Mouse (Mus musculus): Measurements from ENCODE around the gene Olfr455.
A peak's percentile ranks its signal among the peaks of the same experiment; 100 is the strongest.

The Olfr455 gene

DNA sequence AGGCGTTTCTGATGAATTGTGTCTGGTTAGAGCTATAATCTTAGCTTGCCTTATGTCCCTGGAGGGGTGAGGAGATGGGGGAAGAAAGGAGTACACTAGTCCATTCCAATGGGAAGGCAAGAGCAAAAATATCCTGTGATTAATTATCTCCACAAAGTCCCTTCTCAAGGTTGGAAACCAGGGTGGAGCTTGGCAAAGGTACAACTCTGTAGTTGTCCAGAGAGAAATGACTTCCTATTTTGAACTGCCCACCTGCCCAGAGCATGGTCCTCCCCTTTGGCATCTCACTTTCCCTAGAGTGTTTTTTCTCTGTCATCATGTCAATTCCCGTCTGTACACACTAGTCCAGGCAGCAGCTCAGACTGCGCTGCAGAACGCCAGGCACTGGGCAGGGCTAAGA lies at the start of gene Olfr455:
TSS of gene Olfr455 (minus strand) at position 127 of the 400 bp plus-strand sequence.
- DNase-seq = no peak

DNA sequence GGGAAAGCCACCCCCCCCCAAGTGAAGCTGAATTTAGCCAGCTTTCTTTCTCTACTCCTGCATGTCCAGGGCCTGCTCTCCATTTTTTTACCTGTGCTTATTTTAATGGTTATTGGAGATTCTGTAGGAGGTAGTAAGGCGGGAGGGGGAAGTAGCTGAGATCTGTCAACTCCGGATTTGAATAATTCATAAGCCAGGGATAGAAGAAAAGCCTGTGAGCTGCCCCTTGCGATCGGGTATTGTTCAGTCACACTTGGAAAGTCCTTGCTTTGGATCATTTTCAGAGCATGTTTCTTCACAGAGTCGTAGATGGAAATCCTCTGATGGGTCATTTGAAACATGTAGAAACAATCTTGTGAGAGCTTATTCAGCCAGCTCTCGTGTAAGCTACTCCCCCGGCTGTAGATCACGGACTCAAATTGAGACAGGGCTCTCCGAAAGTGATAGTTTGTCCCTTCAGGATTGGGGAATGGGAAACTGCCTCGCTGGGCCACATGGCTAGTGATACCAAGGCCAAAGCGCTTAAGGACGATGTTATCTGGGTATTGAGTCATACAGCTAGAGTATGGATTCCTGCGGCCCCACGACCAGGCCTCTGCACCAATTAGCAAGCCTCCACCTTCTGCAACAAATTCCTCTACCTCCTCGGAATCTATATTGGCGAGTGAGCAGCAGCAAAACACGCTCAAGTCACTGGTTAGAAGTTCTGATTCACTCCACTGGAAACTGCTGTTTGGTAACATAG lies 45.9 kb upstream of the Olfr455 start:
- DNase-seq = no peak

DNA sequence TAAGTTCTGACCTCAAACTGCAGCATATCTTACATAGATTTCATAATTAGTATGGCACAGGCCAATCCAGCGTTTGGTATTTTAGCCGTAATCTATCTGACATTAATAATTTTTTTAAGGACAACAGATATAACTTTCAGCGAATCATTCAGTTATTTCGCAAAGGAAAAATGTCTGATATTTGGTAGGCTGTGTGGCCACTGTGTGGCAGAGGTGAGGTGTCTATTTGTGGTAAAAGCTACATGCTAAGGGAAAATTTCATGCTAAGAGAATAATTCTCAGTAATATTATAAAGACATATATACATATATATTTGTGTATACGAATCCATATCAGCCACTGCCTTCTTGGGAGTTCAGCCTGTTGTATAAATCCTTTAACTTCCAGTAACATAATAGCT lies 39.2 kb upstream of the Olfr455 start:
- DNase-seq = no peak

DNA sequence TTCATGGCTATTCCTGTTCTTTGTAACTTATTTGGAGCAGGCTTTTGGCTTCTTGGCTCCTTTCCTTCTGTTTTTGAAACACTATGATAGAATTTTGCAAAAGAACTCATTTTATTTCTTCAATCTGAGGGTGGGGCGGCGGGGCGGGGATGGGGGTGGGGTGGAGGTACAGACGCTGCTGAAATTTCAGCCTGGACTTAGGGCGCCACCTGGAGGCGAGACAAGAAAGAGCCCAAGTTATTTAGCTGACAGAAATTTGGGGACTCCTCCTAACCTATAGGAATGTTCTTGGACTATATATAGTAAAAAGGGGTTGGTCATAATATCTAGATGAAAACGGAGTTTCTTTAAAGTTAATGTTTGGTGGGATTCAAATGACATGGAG lies 36.1 kb upstream of the Olfr455 start:
- DNase-seq = peak; percentile 64

DNA sequence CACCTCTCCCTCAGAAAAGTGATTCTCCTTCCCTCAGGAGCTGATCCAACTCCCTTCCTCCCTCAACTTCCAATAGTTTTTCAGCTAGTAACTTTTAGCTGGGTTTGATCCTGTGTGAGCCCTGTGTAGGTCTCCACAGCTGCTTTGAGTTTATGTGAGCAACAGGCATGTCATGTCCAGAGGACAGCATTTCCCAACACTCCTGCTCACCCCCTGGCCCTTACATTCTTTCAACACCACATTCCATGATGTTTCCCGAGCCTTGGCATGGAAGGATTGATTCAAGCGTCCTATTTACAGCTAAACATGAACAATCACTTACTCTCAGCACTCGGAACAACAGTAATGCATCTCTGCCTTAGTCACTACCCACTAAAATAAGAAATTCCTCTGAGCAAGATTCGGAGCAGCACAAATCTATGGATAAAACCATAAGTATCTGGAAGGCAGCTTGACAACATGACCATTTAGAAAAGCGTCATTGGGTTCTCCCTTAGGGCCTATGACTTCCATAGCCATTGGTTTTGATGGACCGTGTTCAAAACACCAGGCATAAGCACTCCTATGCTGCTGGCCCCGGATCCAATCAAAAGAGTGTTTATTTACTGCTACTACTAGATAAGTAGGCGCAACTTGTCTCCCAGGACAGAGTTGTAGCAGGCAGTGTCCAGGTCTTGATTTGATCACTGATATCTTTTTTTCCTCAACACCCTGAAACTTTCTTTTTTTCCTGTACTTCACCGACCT lies 35.5 kb upstream of the Olfr455 start:
- DNase-seq = peak; percentile 6

DNA sequence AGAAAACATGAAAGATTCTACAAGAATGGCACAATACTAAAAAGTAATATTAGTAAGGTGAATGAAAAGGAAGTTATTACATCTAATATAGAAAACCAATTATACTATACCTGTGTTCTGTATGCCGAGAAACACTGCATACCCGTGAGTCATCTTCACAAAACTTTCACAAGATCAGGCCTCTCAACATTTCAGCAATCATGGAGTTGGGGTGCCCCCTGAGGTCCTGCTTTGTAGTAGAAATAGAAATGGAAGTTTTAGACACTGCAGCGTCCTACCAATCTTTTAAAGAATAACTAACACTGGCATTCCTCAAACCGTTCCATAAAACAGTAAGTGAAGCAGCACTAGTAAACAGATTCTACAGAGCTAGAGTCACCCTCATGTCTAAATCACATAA lies 31.3 kb upstream of the Olfr455 start:
- no peak for DNase-seq

DNA sequence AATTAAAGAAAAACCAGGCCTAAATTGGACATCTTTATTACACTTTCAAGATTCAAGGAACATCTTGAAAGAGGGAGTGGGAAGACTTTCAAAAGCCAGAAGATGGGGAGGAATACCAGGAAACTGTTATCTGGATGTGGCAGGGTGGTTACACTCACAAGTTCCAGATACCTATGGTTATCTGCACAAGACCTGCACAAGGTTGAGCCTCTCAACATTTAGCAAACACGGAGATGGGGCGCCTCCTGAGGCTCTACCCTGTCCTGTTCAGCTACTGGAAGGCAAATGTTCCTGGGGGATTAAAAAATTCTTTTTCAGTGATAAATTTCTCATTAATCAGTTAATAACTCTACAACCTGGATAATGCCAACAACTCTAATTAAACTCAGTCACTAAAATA lies 30.0 kb upstream of the Olfr455 start:
- no peak for DNase-seq

DNA sequence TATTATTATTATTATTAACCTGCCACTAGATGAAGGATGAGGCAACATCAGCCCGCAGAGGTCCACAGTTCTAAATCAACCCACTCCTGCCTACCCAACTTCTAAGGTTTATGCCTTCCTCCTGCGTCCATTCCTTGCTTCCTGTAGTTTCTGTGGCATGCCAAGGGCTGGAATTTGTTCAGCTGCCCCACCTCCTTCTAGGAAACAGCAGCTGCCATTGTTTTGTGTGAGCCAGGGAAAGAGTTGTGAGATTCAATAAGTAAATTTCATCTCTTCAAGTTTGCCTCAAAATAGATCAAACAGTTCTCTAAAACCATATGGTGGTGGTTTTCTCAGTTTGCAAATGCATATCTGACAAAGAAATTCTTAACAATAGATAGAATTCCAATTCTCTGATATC lies 20.8 kb upstream of the Olfr455 start:
- no peak for DNase-seq

DNA sequence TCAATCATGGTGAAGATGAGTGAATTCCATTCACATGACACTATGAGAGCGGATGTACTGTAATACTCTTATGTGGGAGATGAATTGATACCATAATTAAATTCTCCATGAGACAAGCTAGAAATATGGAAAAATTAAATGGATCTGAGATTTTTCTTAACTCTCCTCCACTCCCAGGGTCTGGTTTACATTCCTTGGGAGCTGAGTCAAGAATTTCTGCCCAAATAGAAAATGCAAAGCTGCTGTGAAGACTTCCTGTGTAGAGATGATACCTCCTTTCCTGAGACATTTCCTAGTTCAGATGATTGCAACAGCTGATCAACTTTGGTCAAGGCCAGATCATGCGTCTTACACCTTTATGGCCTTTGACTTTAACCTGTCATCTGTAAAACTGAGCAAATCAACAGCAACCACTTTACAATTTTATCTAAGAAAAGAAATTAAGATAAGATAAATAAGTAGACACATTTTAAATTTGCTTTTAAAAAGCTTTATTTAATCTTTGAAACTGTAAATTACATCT lies 18.8 kb upstream of the Olfr455 start:
- no peak for DNase-seq

DNA sequence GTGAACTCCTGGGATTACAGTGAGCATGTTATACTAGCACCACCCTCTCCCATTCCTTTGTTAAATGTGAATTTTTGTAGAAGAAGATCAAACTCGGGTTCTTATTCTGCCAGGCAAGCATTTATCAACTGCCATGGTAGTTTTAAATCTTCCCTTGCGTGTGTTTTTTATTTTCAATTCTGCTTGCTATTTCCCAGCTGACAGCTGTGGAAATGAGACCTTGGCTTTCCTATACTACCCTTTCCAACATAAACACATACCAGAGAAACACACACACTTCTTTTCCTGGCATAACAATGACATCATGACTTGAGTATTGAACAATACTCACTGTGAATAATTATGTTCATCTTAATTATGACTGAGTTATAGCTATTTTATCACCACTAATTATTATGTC lies 14.9 kb upstream of the Olfr455 start:
- no peak for DNase-seq

DNA sequence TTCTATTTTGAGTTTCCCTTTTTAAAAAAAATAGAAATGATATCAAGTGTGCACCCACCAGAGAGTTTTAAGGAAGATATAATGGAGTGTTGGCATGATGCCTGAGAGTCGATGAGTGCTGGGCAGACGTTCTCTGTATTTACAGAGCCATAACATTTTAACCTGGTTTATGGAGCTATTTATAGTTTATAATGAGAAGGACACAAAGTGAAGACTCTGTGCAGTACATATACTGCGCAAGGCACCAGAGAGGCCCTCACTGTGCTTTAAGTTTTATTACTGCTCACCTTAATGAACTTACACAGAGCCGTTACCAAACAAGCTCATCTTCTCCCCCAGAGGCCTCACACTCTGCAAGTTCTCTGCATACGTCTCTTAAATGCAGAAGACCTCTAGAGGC lies 13.5 kb upstream of the Olfr455 start:
- no peak for DNase-seq

DNA sequence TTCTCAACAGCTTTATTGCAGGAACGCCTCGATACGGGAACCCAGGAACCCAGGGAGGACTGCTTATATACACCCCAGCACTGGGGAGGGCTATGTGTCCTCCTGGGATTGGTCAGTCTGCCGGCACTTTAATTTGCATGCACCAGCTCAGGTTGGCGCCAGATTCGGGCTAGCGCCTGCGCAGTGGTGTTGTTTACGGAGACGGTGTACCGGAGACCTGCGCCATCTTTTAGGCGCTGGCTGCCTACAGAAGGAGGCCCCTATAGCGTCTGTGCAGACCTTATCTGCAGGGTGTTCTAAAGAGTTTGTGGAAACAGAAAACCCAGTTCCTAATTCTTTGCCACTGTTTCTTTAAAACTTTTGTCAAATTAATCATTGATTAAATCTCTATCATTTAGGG lies 11.3 kb upstream of the Olfr455 start:
- DNase-seq = no peak

DNA sequence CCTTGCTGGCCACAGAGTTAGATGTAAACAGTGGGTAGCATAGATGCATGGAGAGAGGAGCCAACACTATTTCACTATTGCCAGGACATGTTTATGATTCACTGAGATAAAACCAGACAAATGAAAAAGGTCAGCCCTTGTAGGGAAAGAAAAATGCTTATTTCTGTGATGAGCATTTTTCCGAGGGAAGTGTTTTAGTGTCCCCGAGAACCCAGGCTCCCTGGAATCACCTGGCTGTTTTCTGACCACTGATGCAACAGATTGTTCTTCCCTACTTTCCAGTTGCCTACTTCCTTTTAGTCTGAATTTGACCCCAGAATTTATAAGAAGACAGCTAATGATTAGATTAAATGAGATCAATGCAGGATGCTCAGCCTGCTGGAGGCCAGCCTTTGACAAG lies 1.2 kb downstream of the Olfr455 start:
- DNase-seq = no peak

DNA sequence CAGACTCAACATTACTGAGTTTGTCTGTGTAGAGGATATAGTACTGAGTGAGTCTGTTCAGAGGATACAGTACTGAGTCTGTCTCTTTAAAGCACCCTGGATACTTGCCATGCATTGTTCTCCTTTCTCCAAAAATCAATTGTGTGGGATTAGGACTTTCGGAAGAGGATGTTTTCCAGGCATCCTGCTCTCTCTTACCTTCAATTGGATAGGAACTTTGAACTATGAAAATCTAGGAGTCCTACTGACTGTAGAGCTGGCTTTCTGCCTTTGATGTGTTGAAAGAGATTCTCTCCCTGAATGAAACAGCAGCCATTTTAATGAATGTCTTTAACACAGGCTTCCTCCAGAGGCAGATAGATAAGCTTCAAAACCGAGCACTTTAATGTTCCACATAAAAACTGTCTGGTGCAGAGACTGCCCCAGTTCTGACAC lies 1.9 kb downstream of the Olfr455 start:
- no peak for DNase-seq

DNA sequence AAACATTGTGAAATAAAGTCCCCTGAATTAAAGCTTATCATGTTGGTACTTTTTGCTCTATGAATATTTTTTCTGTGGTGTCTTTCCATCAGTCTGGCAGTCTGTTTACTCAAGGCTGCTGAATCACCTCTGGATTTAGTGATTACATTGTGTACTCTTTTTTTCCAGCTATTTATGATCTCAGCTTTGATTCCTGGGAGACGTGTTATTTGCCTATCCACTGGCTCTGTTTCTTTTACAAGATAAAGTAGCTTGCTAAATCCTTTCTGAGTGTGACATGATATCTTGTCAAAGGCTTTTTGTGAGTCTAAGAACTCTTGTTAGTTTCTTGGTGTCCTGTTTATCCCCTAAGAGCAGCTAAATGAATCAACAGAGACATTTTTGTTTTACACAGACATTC lies 2.5 kb downstream of the Olfr455 start:
- DNase-seq = no peak

DNA sequence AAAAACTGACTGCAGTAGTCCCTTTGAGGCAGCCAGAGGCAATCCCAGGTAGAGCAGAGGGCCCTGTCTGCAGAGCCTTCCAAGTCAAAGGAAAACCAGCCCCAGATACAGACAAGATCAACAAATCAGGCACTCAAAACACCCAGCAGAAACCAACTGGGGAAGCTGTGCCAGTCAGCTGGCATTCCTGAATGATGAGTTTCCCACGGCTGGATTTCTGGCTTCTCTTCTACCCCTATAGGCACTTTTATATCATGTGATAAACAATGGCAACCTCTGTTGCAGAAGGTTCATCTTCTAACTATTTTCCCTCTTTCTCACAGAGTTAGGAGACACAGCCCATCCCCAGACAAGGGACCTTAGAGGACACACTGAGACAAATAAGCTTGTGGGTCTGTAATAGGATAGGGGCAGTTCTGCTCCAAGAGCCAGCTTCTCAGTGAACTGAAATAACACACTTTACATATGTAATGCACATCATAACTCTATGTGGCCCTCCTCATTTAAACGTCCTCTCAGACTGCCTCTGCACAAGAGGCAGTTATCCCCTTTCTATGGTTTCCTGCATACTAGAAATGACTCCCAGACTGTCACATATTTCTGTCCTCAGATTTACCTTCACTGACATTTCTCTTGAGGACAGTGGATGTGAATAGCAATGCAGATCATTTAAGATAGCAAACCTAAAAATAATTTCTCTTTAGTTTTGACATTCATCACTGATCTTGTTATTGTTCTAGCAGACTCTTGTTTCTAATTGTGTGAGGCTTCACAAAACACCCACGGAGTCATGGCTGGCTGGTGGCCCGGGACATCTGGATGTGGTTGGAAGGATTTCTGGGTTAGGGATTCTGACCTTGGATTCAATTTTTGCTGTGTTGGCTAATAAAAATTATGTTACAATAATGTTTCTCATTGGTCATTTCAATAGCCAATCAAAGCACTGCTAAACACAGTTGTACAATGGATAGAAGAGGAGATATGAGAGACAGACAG lies 5.1 kb downstream of the Olfr455 start:
- DNase-seq = no peak

DNA sequence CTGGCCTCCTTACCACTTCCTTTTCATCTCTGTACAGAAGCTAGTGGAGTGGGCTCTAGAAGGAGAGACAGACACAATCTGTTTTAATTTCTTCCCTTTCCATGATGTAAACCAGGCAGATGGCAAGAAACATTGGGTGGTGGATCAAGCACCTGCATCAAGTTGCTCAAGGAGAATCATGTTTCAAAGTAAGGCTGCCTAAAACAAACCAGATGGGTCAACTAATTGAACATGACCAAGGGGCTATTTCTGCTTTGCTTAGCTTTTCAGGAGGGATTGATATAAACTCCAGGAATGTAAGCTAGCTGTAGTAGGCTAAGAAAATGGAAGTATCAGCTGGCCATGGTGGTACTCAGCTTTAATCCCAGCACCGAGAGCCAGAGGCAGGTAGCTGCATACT lies 6.7 kb downstream of the Olfr455 start:
- DNase-seq = peak; percentile 26

DNA sequence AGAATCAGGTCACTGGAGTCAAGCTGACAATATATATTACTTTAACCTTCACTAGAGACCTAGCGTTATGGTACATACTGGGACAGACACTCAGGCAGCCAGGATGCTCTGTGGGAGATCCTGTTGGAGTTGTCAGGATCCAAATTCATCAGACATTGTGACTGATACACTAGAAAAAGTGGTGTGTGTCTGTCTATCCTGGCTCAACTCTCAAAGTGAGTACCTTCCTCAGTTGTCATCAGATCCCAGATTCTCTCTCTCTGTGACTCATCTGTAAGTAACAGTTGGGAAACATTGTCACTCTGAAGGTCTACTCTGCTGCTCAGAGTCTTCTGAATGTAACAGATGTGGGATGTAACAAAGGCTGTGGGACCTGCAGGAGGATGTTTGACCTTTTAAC lies 7.7 kb downstream of the Olfr455 start:
- DNase-seq = no peak

DNA sequence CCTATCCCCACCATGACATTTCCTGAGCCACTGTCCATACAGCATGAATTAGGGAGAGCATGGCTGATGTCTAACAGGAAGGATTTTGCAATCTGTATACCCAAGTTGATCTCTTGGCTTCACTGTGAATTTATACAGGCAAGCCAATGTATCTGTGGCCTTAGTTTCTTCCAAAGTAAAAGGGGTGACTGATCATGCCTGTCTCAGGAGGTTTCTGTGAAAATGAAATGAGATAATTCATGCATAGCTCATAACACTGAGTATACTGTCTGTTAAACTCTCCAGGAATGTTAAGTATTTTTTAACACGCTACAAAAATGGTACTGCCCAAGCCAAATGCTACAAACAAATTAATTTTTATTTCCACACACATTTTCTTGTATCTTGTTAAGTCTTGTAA lies 33.9 kb downstream of the Olfr455 start:
- DNase-seq = no peak

DNA sequence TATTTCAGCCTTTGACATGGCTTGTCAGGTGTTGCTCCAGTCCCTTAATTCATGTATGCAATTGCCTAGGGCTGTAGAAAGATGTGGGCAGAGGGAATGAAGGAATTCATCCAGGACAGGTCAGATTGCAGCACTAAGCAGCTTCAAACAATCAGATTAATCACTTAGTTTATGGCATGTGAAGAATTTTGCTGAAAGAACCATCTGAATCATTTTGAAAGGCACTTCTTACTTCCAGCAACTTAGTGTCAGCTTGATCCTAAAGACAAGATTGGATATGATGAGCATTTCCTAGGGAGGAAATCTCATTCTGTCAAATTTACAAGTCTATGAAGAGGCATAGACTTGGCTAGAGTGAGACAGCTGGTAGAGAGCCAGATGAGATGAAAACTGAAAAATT lies 38.1 kb downstream of the Olfr455 start:
- DNase-seq = no peak

DNA sequence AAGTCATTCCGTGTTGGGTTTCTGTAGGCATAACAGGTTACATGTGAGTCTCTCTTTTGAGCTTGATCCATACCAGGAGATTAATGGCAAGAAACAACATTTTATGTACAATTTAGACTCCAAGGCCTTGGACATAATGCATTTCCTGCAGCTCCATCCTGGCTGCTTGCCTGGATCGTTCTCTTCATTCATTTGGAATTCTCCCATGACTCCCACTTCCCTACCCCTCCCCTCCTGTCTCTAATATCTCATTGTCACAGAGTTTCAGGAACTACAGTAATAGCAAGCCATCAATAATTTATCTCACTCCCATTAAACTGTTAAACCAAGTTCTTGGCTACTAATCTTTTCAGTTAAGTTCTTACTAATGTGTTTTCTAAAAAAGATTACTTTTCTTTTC lies 43.9 kb downstream of the Olfr455 start:
- DNase-seq = no peak

DNA sequence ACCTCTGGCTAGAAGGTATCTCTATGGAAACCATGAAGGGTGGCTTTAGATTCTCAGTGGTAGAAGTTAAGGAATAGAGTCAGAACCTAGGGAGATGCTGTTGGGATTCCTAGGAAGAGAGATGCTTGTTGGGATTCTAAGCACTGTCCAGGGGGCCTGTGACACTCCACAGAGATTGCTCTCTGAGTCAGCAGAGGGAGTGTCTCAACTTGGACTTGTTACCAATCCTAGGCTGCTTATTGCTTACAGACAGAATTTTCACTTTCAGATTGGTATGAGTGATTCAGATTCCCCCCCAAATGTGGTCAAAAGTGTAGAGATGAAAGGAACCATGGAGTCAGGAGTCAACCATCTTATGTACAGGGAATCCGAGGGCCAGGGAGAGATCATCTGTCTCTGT lies 57.7 kb downstream of the Olfr455 start:
- no peak for DNase-seq

DNA sequence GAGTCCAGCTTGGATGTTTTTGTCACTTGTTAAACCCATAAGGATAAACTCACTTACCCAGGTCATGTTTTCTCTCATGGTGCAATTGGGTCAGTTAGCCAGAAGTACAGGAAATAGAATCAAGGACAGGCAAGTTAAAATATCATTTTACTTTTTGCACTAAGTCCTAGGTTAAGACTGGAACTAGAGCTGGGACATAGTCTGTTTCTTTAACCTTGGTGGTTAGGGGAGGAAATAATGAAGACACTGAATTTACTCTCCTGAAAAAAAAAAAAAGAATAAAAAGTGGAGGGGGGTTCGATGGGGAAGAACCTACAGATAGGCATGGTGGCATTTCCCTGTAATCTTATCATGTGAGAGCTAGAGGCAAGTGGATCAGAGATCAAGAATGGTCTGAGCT lies 60.3 kb downstream of the Olfr455 start, which contains the start of gene Olfr456:
TSS of gene Olfr456 (minus strand) at position 101 of the 400 bp plus-strand sequence.
- no peak for DNase-seq
